Mouse (Mus musculus): ENCODE results near the gene Zfp341. TPM values are rescaled to one million over a fixed set of nuclear protein-coding genes. Genes with fewer than 3 reads are reported as not detected.
A peak's percentile ranks its signal among the peaks of the same experiment; 100 is the strongest.

Gene Zfp341
- total and polyA plus RNA-seq, 3 experiments, result 0.58 to 4.4 (median 1.6) TPM

DNA sequence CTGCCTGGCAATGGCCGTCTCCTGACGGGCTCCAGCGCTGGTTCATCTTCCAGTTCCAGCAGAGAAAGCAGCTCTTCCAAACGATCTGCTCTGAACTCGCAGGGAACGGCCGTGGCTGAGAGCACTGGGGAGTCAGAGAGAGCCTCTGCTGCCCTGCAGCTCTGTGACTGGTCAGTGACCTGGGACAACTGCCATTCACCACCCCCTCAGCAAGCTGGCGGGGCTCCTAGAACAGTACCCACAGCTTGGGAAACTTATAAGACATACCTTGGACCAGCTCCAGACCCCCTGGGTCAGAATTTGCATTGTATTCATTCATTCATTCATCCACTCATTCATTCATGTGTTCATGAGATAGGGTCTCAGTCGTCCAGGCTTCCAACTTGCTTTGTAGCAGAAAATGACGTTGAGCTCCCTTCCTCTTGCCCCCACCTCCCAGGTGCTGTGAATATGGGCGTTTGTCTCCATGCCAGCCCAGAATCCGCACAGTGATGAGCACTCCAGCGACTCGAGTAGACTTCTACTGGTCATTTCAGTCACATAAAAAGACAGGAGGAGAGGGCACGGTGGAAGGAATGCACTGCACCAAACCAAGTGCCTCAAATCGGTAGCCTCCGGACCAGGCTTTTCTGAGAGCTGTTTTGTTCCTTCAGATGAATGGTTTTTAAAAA is 28.0 kb upstream of the Zfp341 start:
- no peak overlapping the region for H3K9ac ChIP-seq (ENCODE audit: insufficient read depth, low read depth)
- dilution Hi-C loops (cut with MboI; ENCODE audit: extremely low pct_ligation_motif_present, extremely low pct_unique_long_range_greater_than_20kb, low sequenced_read_pairs) (no loop called here), in situ Hi-C loops (cut with MboI; ENCODE audit: low pct_ligation_motif_present, low pct_unique_long_range_greater_than_20kb, low sequenced_read_pairs) (no loop called here)
- TF ChIP-seq RAD21 (IDR thresholded peaks at IDR 0.05; ENCODE audit: low read depth, low read length), result no peak
- TF ChIP-seq BHLHE40 (IDR thresholded peaks at IDR 0.05; ENCODE audit: low read depth, low read length), result no peak
- no peak for TF ChIP-seq ZKSCAN1 (IDR thresholded peaks at IDR 0.05; ENCODE audit: borderline replicate concordance, low read depth, low read length)
- no peak for TF ChIP-seq USF1 (IDR thresholded peaks at IDR 0.05; ENCODE audit: low read depth, low read length)
- TF ChIP-seq HCFC1 (IDR thresholded peaks at IDR 0.05; ENCODE audit: low read depth, low read length), result no peak
- TF ChIP-seq RCOR1 (conservative IDR thresholded peaks at IDR 0.05; ENCODE audit: low read depth, low read length), result no peak
- TF ChIP-seq USF2 (conservative IDR thresholded peaks at IDR 0.05; ENCODE audit: low read depth, low read length), result no peak
- no peak for TF ChIP-seq GABPA (IDR thresholded peaks at IDR 0.05; ENCODE audit: insufficient replicate concordance, low read depth, low read length)
- no peak for TF ChIP-seq ELF1 (IDR thresholded peaks at IDR 0.05; ENCODE audit: low read depth, low read length)
- no peak for TF ChIP-seq TBP (conservative IDR thresholded peaks at IDR 0.05; ENCODE audit: low read depth, low read length)
- TF ChIP-seq CTCF (conservative IDR thresholded peaks at IDR 0.05 in 1 of 2, IDR thresholded peaks at IDR 0.05 in 1 of 2; ENCODE audit: low read depth in 2 of 2, low read length in 2 of 2), result no peak
- no peak for TF ChIP-seq EP300 (IDR thresholded peaks at IDR 0.05; ENCODE audit: low read length)
- TF ChIP-seq MAFK (IDR thresholded peaks at IDR 0.05; ENCODE audit: insufficient replicate concordance, low read length), result no peak
- TF ChIP-seq KAT2A (IDR thresholded peaks at IDR 0.05; ENCODE audit: insufficient replicate concordance, low read length), result no peak
- TF ChIP-seq MEF2A (IDR thresholded peaks at IDR 0.05; ENCODE audit: borderline replicate concordance, low read depth, low read length), result no peak
- TF ChIP-seq IRF4 (IDR thresholded peaks at IDR 0.05; ENCODE audit: low read depth, low read length), result no peak
- no peak for TF ChIP-seq SIN3A (IDR thresholded peaks at IDR 0.05; ENCODE audit: low read length)
- H3K27ac ChIP-seq (ENCODE audit: insufficient read depth, low read depth), result no peak overlapping the region
- no peak overlapping the region for H3K4me3 ChIP-seq (replicated peaks in 1 of 3; ENCODE audit: low read depth in 2 of 3, low read length in 2 of 3, poor library complexity in 1 of 3)
- no peaks in the 10 kb centered on the region for H3K27me3 ChIP-seq (replicated peaks)
- no peaks in the 10 kb centered on the region for H3K79me2 ChIP-seq (replicated peaks; ENCODE audit: control insufficient read depth, extremely low read depth, insufficient read depth, poor library complexity, severe bottlenecking)
- no peaks in the 10 kb centered on the region for H3K9me3 ChIP-seq (replicated peaks; ENCODE audit: low read length)
- no peak for DNase-seq (ENCODE audit: extremely low read depth)
- H3K4me2 ChIP-seq (ENCODE audit: insufficient read depth, low read depth, poor library complexity, severe bottlenecking), result no peak overlapping the region
- peaks cover 2 to 15% of the 10 kb centered on the region in 2 experiments for H3K36me3 ChIP-seq (replicated peaks in 1 of 2; ENCODE audit: control insufficient read depth in 1 of 2, insufficient read depth in 1 of 2, low read length in 1 of 2)
- H3K4me1 ChIP-seq (ENCODE audit: control insufficient read depth in 1 of 2, insufficient read depth in 2 of 2), result no peaks in the 10 kb centered on the region

DNA sequence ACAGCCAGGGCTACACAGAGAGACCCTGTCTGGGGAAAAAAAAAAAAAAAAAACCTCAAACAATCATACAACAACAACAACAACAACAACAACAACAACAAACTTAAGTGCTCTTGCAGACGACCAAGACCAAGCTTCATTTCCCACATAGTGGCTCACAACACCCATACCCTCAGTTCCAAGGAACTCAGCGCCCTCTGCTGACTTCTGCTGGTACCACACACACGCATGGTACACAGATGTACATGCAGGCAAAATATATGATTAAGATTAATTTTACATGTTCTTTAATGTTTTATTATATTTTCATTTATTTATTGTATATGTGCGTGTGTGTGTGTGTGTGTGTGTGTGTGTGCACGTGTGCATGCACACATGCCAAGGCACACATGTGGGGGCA is 26.7 kb upstream of the Zfp341 start:
- Histone ChIP-seq H3K4me3 (replicated peaks in 1 of 3; ENCODE audit: low read depth in 2 of 3, low read length in 2 of 3, poor library complexity in 1 of 3) (no peak overlapping the region), H3K9ac (ENCODE audit: insufficient read depth, low read depth) (no peak overlapping the region), H3K4me2 (ENCODE audit: insufficient read depth, low read depth, poor library complexity, severe bottlenecking) (no peak overlapping the region), H3K4me1 (ENCODE audit: control insufficient read depth in 1 of 2, insufficient read depth in 2 of 2) (no peaks in the 10 kb centered on the region), H3K79me2 (replicated peaks; ENCODE audit: control insufficient read depth, extremely low read depth, insufficient read depth, poor library complexity, severe bottlenecking) (no peaks in the 10 kb centered on the region), H3K27me3 (replicated peaks) (no peaks in the 10 kb centered on the region), H3K9me3 (replicated peaks; ENCODE audit: low read length) (no peaks in the 10 kb centered on the region), H3K36me3 (replicated peaks in 1 of 2; ENCODE audit: control insufficient read depth in 1 of 2, insufficient read depth in 1 of 2, low read length in 1 of 2) (peaks cover 2 to 15% of the 10 kb centered on the region in 2 experiments), H3K27ac (ENCODE audit: insufficient read depth, low read depth) (no peak overlapping the region)
- dilution Hi-C loops (cut with MboI; ENCODE audit: extremely low pct_ligation_motif_present, extremely low pct_unique_long_range_greater_than_20kb, low sequenced_read_pairs) (no loop called here), in situ Hi-C loops (cut with MboI; ENCODE audit: low pct_ligation_motif_present, low pct_unique_long_range_greater_than_20kb, low sequenced_read_pairs) (no loop called here)
- TF ChIP-seq RAD21 (IDR thresholded peaks at IDR 0.05; ENCODE audit: low read depth, low read length) (peak; percentile 63), IRF4 (IDR thresholded peaks at IDR 0.05; ENCODE audit: low read depth, low read length) (no peak), SMC3 (IDR thresholded peaks at IDR 0.05; ENCODE audit: low read depth, low read length) (peak; percentile 54), POLR2A (IDR thresholded peaks at IDR 0.05; ENCODE audit: low read depth, low read length) (no peak), CTCF (conservative IDR thresholded peaks at IDR 0.05 in 1 of 2, IDR thresholded peaks at IDR 0.05 in 1 of 2; ENCODE audit: low read depth in 2 of 2, low read length in 2 of 2) (peak; percentile 11 to 60; a peak in 3 of 4 replicates)
- DNase-seq (ENCODE audit: extremely low read depth), result peak; percentile 55

Measured in CH12.LX (cell line).